Mouse (Mus musculus) induced T-regulatory cell, adult 2 months (primary cell): Measurements from ENCODE around the gene Rps11.

ENCODE experiments used
- DNase-seq: peaks from one replicate; pipeline ENCODE4 v3.0.0-alpha.2; 2012; ENCODE audit warnings: low read depth

The Rps11 gene

GRCm38 (mm10) chr7:45124224-45125143, at the start of gene Rps11:
Gene Rps11 (minus strand): TSS chr7:45124439.
- peak; percentile 100 for DNase-seq

- DNase-seq = peak; percentile 80
Measured at GRCm38 (mm10) chr7:45173772-45174171, 49.5 kb upstream of the Rps11 start.

GRCm38 (mm10) chr7:45172974-45173373, 48.7 kb upstream of the Rps11 start:
- peak; percentile 75 for DNase-seq

GRCm38 (mm10) chr7:45169495-45169894, 45.3 kb upstream of the Rps11 start:
- DNase-seq = peak; percentile 47

- DNase-seq = no peak
Measured at GRCm38 (mm10) chr7:45168656-45169055, 44.4 kb upstream of the Rps11 start.

- no peak for DNase-seq
Measured at GRCm38 (mm10) chr7:45167761-45168445, 43.7 kb upstream of the Rps11 start.

- no peak for DNase-seq
Measured at GRCm38 (mm10) chr7:45166950-45167401, 42.7 kb upstream of the Rps11 start.

GRCm38 (mm10) chr7:45165701-45166100, 41.5 kb upstream of the Rps11 start:
- no peak for DNase-seq

- DNase-seq = no peak
Measured at GRCm38 (mm10) chr7:45164833-45165232, 40.6 kb upstream of the Rps11 start.

GRCm38 (mm10) chr7:45163735-45164490, 39.7 kb upstream of the Rps11 start, which contains the start of gene Slc17a7:
Gene Slc17a7 (plus strand): TSS chr7:45163949.
- peak; percentile 73 for DNase-seq

GRCm38 (mm10) chr7:45162996-45163615, 38.9 kb upstream of the Rps11 start:
- DNase-seq = no peak

- DNase-seq = no peak
Measured at GRCm38 (mm10) chr7:45162551-45162950, 38.3 kb upstream of the Rps11 start.

GRCm38 (mm10) chr7:45161612-45162473, 37.6 kb upstream of the Rps11 start:
- DNase-seq = peak; percentile 91

- DNase-seq = no peak
Measured at GRCm38 (mm10) chr7:45160866-45161265, 36.6 kb upstream of the Rps11 start.

GRCm38 (mm10) chr7:45160316-45160800, 36.1 kb upstream of the Rps11 start:
- DNase-seq = no peak

GRCm38 (mm10) chr7:45158991-45159390, 34.8 kb upstream of the Rps11 start:
- DNase-seq = no peak

- DNase-seq = no peak
Measured at GRCm38 (mm10) chr7:45157459-45157858, 33.2 kb upstream of the Rps11 start.

- no peak for DNase-seq
Measured at GRCm38 (mm10) chr7:45156206-45156605, 32.0 kb upstream of the Rps11 start.

- DNase-seq = peak; percentile 28
Measured at GRCm38 (mm10) chr7:45155590-45155989, 31.4 kb upstream of the Rps11 start.

GRCm38 (mm10) chr7:45154993-45155514, 30.8 kb upstream of the Rps11 start:
- peak; percentile 81 for DNase-seq
